Mouse (Mus musculus) B cell, adult 62 days (primary cell): ENCODE results near the gene Otp. TPM values are rescaled to one million over a fixed set of nuclear protein-coding genes. Genes with fewer than 3 reads are reported as not detected.

Experiments used
- total RNA-seq: library from RNA; stranded (reverse); gene quantifications from 4 replicates; pipeline ENCODE4 v1.2.4, GENCODE M21; 2023

Gene Otp
- total RNA-seq, result not detected in 4 replicates

DNA sequence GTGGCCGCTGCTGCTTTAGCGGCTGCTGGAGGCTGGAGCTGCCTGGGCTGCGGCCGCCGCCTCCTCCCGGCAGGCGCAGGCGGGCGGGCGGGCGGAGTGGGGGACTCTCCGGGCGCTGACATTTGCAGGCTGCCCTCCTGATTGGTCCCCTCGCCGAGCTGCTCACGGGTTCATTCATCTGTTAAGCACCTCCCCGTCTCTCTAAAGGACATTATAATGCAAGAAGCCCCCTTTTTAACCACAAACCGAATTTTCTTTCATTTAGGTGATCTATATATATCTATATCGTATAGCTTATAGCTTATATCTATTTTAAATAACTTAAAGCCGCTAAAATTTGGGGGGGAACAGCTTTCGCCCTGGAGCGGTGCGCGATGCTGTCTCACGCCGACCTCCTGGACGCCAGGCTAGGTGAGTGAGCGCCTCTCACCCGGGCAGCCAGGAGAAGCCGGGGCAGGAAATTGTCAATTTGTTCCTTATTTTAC lies at the start of gene Otp:
TSS of gene Otp (plus strand) at position 207 of the 485 bp plus-strand sequence.

Other genes starting within 250 kb of the Otp start
- gene Tbca, start 86.7 kb upstream of the Otp start, total RNA-seq, result 84.1 to 103 TPM (median 101 TPM) in 4 replicates
- 9.7 to 11.8 TPM (median 10.6 TPM) in 4 replicates for gene Wdr41, start 100.7 kb downstream of the Otp start, total RNA-seq